Mouse (Mus musculus) thymus, postnatal 36 days (tissue): Measurements from ENCODE around the gene Gm10719.
A peak's percentile ranks its signal among the peaks of the same experiment; 100 is the strongest.
"Not testable (repeated sequence)": the region's sequence is repeated elsewhere in the genome, so short reads cannot be mapped to it uniquely, and the experiment has no call there.

Source experiments
- DNase-seq, 2 experiments: peaks; one replicate each; pipeline ENCODE4 v3.0.0; 2022; ENCODE audit warnings: mixed read lengths in 2 of 2

Gene Gm10719

DNA sequence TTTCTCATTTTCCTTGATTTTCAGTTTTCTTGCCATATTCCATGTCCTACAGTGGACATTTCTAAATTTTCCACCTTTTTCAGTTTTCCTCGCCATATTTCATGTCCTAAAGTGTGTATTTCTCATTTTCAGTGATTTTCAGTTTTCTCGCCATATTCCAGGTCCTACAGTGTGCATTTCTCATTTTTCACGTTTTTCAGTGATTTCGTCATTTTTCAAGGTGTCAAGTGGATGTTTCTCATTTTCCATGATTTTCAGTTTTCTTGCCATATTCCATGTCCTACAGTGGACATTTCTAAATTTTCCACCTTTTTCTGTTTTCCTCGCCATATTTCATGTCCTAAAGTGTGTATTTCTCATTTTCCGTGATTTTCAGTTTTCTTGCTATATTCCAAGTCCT lies 8.4 kb downstream of the Gm10719 start:
- peak; percentile 8 to 47 for DNase-seq

DNA sequence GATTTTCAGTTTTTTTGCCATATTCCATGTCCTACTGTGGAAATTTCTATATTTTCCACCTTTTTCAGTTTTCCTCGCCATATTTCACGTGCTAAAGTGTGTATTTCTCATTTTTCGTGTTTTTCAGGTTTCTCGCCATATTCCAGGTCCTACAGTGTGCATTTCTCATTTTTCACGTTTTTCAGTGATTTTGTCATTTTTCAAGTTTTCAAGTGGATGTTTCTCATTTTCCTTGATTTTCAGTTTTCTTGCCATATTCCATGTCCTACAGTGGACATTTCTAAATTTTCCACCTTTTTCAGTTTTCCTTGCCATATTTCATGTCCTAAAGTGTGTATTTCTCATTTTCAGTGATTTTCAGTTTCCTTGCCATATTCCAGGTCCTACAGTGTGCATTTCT lies 8.9 kb downstream of the Gm10719 start:
- DNase-seq: not testable (repeated sequence)

DNA sequence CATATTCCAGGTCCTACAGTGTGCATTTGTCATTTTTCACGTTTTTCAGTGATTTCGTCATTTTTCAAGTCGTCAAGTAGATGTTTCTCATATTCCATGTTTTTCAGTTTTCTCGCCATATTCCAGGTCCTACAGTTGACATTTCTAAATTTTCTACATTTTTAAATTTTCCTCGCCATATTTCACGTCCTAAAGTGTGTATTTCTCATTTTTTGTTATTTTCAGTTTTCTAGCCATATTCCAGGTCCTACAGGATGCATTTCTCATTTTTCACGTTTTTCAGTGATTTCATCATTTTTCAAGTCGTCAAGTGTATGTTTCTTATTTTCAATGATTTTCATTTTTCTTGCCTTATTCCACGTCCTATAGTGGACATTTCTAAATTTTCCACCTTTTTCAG lies 9.5 kb downstream of the Gm10719 start:
- not testable (repeated sequence) for DNase-seq

DNA sequence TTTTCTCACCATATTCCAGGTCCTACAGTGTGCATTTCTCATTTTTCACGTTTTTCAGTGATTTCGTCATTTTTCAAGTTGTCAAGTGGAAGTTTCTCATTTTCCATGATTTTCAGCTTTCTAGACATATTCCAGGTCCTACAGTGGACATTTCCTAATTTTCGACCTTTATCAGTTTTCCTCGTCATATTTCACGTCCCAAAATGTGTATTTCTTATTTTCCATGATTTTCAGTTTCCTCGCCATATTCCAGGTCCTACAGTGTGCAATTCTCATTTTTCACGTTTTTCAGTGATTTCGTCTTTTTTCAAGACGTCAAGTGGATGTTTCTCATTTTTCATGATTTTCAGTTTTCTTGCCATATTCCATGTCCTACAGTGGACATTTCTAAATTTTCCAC lies 10.0 kb downstream of the Gm10719 start:
- DNase-seq: not testable (repeated sequence)

DNA sequence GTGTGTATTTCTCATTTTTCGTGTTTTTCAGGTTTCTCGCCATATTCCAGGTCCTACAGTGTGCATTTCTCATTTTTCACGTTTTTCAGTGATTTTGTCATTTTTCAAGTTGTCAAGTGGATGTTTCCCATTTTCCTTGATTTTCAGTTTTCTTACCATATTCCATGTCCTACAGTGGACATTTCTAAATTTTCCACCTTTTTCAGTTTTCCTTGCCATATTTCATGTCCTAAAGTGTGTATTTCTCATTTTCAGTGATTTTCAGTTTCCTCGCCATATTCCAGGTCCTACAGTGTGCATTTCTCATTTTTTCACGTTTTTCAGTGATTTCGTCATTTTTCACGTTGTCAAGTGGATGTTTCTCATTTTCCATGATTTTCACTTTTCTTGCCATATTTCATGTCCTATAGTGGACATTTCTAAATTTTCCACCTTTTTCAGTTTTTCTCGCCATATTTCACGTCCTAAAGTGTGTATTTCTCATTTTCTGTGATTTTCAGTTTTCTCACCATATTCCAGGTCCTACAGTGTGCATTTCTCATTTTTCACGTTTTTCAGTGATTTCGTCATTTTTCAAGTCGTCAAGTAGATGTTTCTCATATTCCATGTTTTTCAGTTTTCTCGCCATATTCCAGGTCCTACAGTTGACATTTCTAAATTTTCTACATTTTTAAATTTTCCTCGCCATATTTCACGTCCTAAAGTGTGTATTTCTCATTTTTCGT lies 12.2 kb downstream of the Gm10719 start:
- DNase-seq: not testable (repeated sequence)

DNA sequence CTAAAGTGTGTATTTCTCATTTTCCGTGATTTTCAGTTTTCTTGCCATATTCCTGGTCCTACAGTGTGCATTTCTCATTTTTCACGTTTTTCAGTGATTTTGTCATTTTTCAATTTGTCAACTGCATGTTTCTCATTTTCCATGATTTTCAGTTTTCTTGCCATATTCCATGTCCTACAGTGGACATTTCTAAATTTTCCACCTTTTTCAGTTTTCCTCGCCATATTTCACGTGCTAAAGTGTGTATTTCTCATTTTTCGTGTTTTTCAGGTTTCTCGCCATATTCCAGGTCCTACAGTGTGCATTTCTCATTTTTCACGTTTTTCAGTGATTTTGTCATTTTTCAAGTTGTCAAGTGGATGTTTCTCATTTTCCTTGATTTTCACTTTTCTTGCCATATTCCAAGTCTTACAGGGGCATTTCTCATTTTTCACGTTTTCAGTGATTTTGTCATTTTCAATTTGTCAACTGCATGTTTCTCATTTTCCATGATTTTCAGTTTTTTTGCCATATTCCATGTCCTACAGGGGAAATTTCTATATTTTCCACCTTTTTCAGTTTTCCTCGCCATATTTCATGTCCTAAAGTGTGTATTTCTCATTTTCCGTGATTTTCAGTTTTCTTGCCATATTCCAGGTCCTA lies 13.6 kb downstream of the Gm10719 start:
- not testable (repeated sequence) for DNase-seq

DNA sequence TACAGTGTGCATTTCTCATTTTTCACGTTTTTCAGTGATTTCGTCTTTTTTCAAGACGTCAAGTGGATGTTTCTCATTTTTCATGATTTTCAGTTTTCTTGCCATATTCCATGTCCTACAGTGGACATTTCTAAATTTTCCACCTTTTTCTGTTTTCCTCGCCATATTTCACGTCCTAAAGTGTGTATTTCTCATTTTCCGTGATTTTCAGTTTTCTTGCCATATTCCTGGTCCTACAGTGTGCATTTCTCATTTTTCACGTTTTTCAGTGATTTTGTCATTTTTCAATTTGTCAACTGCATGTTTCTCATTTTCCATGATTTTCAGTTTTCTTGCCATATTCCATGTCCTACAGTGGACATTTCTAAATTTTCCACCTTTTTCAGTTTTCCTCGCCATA lies 17.1 kb downstream of the Gm10719 start, which contains the start of gene Gm17535:
Gene Gm17535 (plus strand): TSS at position 301 of the 400 bp plus-strand sequence.
- not testable (repeated sequence) for DNase-seq

DNA sequence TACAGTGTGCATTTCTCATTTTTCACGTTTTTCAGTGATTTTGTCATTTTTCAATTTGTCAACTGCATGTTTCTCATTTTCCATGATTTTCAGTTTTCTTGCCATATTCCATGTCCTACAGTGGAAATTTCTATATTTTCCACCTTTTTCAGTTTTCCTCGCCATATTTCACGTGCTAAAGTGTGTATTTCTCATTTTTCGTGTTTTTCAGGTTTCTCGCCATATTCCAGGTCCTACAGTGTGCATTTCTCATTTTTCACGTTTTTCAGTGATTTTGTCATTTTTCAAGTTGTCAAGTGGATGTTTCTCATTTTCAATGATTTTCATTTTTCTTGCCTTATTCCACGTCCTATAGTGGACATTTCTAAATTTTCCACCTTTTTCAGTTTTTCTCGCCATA lies 19.4 kb downstream of the Gm10719 start, which contains the start of gene Gm10715:
Gene Gm10715 (plus strand): TSS at position 301 of the 400 bp plus-strand sequence.
- DNase-seq: not testable (repeated sequence)

DNA sequence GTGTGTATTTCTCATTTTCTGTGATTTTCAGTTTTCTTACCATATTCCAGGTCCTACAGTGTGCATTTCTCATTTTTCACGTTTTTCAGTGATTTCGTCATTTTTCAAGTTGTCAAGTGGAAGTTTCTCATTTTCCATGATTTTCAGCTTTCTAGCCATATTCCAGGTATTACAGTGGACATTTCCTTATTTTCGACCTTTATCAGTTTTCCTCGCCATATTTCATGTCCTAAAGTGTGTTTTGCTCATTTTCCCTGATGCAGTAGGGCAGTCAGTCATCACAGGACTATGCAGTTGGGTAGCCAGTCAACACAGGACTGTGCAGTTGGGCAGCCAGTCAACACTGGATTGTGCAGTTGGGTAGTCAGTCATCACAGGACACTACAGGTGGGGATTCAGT lies 21.0 kb downstream of the Gm10719 start:
- DNase-seq: not testable (repeated sequence)
